Mouse (Mus musculus): ENCODE measurements around the gene Dnmt3b. TPM values are rescaled to one million over a fixed set of nuclear protein-coding genes. Genes with fewer than 3 reads are reported as not detected.
A peak's percentile ranks its signal among the peaks of the same experiment; 100 is the strongest.
"Not testable (repeated sequence)": the region's sequence is repeated elsewhere in the genome, so short reads cannot be mapped to it uniquely, and the experiment has no call there.

Dnmt3b gene
- polyA plus RNA-seq, 1 experiment from 2014 or later, result 17.0 TPM

- H3K4me3 ChIP-seq (replicated peaks), result no peak overlapping the region
- WGBS, result 24% methylated on average over 3 of the region's 3 CpGs
- H3K4me1 ChIP-seq (replicated peaks), result 0 out of 2 replicates have a peak, but pooled peaks cover 4% of the 10 kb centered on the region
- ATAC-seq (ENCODE audit: insufficient number of reproducible peaks, insufficient read depth, low FRiP score, low TSS enrichment, low read depth), result no peak
- H3K9me3 ChIP-seq, result no peaks in the 10 kb centered on the region
- no peak overlapping the region for H3K27ac ChIP-seq
- H3K27me3 ChIP-seq, result peaks cover 6% of the 10 kb centered on the region
- H3K36me3 ChIP-seq, result no peaks in the 10 kb centered on the region
- H3K9ac ChIP-seq (replicated peaks), result no peak overlapping the region
- no peak overlapping the region for H3K4me2 ChIP-seq
Measured at GRCm38 (mm10) chr2:153642496-153642895, 6.8 kb upstream of the Dnmt3b start.

DNA sequence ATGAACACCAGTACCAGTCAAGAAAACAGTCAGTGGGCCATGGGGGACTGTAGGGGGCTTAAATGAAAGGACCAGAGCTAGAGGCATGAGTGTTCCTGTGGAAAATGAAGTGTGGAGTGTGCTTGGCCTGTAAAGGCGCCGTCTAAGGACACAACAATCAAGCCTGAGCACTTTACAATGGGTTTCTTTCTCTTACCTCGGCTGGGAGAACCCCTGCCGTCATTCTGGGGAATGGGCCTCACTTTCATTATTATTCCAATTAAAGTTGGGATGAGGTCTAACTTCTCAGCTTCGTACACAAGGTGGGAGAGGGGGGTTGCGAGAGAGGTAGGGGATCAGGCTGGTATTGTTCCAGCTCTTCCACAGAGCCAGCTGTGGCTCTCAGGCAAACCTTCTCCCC lies 6.3 kb upstream of the Dnmt3b start:
- no peak for ATAC-seq (ENCODE audit: insufficient number of reproducible peaks, insufficient read depth, low FRiP score, low TSS enrichment, low read depth)
- no peak overlapping the region for H3K9ac ChIP-seq (replicated peaks)
- no peaks in the 10 kb centered on the region for H3K9me3 ChIP-seq
- no peaks in the 10 kb centered on the region for H3K36me3 ChIP-seq
- H3K4me3 ChIP-seq (replicated peaks), result no peak overlapping the region
- 0 out of 2 replicates have a peak, but pooled peaks cover 4% of the 10 kb centered on the region for H3K4me1 ChIP-seq (replicated peaks)
- peaks cover 6% of the 10 kb centered on the region for H3K27me3 ChIP-seq
- H3K27ac ChIP-seq, result no peak overlapping the region
- no peak overlapping the region for H3K4me2 ChIP-seq
- 35% methylated on average over 6 of the region's 6 CpGs for WGBS

DNA sequence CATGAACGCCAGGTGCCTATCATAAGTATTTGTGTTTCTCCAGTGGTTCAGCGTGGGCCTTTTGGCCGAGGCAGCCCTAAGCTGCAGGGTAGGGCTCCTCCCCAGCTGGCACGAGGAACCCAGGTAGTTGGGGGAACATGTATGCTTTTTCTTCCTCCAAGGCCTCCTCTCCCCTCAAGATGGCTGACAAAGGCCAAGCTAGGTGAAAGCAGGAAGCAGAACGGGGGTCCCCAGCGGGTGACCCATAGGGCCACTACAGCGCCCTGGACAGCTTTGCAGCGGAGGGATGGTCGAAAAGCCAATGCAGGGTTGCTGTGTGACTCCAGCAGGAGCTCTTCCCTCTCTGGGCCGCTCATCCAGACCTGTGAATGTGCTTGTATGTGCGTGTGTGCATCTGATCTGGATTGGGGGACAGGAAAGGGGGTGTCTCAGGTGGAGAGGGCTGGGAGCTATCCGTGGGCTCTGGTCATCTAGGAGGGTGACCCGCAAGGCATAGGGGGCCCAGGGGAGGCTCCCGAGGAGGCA lies 415 bp upstream of the Dnmt3b start:
- WGBS, result 17% methylated on average over 14 of the region's 14 CpGs
- peak; percentile 6; the same call in 1 of the 2 replicates for ATAC-seq (ENCODE audit: insufficient number of reproducible peaks, insufficient read depth, low FRiP score, low TSS enrichment, low read depth)
- peak overlapping the region; percentile 78; the same call in 1 of the 2 replicates for H3K27ac ChIP-seq

GRCm38 (mm10) chr2:153650014-153650687 lies 901 bp downstream of the Dnmt3b start:
- Histone ChIP-seq H3K9ac (replicated peaks) (peak overlapping the region; percentile 86), H3K4me3 (replicated peaks) (peak overlapping the region; percentile 80), H3K9me3 (no peaks in the 10 kb centered on the region), H3K4me2 (peak overlapping the region; percentile 97), H3K27ac (0 out of 2 replicates have a peak overlapping the region, but pooled peaks have one; percentile 78), H3K27me3 (no peaks in the 10 kb centered on the region; the same call in 1 of the 2 replicates), H3K36me3 (no peaks in the 10 kb centered on the region), H3K4me1 (replicated peaks) (peaks cover 18% of the 10 kb centered on the region)
- 3% methylated on average over 27 of the region's 28 CpGs for WGBS
- ATAC-seq (ENCODE audit: insufficient number of reproducible peaks, insufficient read depth, low FRiP score, low TSS enrichment, low read depth), result peak; percentile 60; the same call in 1 of the 2 replicates

More for the DNA sequence above, 415 bp upstream of the Dnmt3b start:
- H3K4me1 ChIP-seq (replicated peaks), result peaks cover 18% of the 10 kb centered on the region
- H3K9me3 ChIP-seq, result no peaks in the 10 kb centered on the region
- H3K4me2 ChIP-seq, result peak overlapping the region; percentile 97
- no peaks in the 10 kb centered on the region for H3K36me3 ChIP-seq
- no peaks in the 10 kb centered on the region; the same call in 1 of the 2 replicates for H3K27me3 ChIP-seq
- H3K9ac ChIP-seq (replicated peaks), result peak overlapping the region; percentile 86
- peak overlapping the region; percentile 80 for H3K4me3 ChIP-seq (replicated peaks)

DNA sequence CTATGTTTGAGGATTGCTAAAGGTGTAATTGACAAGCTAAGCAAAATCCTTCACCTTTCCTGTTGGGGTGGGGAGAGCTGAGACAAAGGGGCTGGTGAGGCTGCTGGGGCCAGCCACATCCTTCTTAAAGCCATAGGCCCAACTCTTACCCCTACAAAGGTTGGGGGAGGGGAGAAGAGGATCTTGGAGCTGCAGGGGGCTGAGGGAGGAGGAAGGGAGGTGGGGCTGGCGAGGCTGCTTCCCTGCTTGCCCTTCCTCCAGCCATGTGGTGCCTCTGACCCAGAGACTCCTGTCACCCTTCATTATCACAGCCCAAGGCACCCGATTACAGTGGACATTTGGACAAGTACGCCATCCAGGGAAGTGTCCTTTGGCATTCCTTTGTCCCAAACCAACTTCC lies 2.4 kb downstream of the Dnmt3b start:
- no peaks in the 10 kb centered on the region; the same call in 1 of the 2 replicates for H3K27me3 ChIP-seq
- H3K4me3 ChIP-seq (replicated peaks), result no peak overlapping the region
- WGBS, result 46% methylated on average over 3 of the region's 3 CpGs
- H3K9me3 ChIP-seq, result no peaks in the 10 kb centered on the region
- H3K27ac ChIP-seq, result no peak overlapping the region
- ATAC-seq (ENCODE audit: insufficient number of reproducible peaks, insufficient read depth, low FRiP score, low TSS enrichment, low read depth), result no peak
- H3K36me3 ChIP-seq, result 0 out of 2 replicates have a peak, but pooled peaks cover 5% of the 10 kb centered on the region
- no peak overlapping the region for H3K9ac ChIP-seq (replicated peaks)
- H3K4me1 ChIP-seq (replicated peaks), result peaks cover 18% of the 10 kb centered on the region
- H3K4me2 ChIP-seq, result no peak overlapping the region

DNA sequence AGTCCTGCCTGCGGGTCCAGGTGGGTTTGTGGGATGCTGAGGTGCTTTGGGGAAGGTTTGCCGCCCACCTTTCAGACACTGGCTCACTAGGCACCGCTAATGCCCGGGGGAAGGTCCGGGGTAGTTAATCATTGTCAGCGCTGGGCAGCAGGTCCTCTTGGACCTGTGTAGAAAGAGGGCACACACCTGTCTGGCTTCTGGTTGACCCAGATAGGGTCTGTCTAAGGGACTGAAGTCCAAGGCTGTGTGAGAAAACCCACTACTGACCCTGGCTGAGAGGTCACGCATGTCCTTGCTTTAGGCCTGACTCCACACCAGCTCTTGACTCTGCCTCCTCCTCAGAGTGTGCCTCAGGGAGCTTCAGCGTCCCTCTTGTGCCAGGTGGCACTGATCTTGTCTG lies 8.4 kb downstream of the Dnmt3b start:
- not testable (repeated sequence) for H3K4me2 ChIP-seq

GRCm38 (mm10) chr2:153660616-153661015 lies 11.4 kb downstream of the Dnmt3b start:
- Histone ChIP-seq H3K4me1 (replicated peaks) (no peaks in the 10 kb centered on the region), H3K4me3 (replicated peaks) (no peak overlapping the region), H3K4me2 (no peak overlapping the region), H3K27me3 (no peaks in the 10 kb centered on the region), H3K27ac (no peak overlapping the region), H3K9ac (replicated peaks) (no peak overlapping the region), H3K9me3 (no peaks in the 10 kb centered on the region), H3K36me3 (peaks cover 45% of the 10 kb centered on the region)
- WGBS, result 32% methylated on average over 3 of the region's 3 CpGs
- ATAC-seq (ENCODE audit: insufficient number of reproducible peaks, insufficient read depth, low FRiP score, low TSS enrichment, low read depth), result no peak

More for the DNA sequence above, 8.4 kb downstream of the Dnmt3b start:
- not testable (repeated sequence) for H3K4me3 ChIP-seq (replicated peaks); H3K9me3 ChIP-seq; H3K27ac ChIP-seq; H3K4me1 ChIP-seq (replicated peaks); H3K9ac ChIP-seq (replicated peaks); ATAC-seq (ENCODE audit: insufficient number of reproducible peaks, insufficient read depth, low FRiP score, low TSS enrichment, low read depth); H3K27me3 ChIP-seq
- H3K36me3 ChIP-seq, result peaks cover 20% of the 10 kb centered on the region
- WGBS, result 85% methylated on average over 8 of the region's 8 CpGs

DNA sequence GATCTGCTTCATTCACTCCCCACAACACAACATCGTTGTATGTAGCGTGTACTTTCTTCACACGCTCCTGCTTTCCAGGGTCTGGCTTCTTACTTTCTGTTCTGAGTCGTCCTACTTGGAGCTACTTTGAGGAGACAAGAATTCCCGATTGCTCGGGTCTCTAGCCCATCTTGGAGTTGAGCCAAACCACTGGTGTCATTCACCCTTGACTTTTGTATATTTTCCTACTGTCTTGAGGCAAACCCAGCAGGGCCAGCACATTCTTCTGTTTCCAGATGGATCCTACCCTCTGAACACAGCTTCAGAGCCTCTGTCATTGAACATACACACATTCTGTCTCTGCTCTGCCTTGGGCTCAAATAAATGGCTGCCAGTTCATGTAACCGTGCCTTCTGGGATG lies 16.2 kb downstream of the Dnmt3b start:
- Histone ChIP-seq H3K36me3 (peaks cover 65% of the 10 kb centered on the region), H3K27ac (no peak overlapping the region), H3K9ac (replicated peaks) (no peak overlapping the region), H3K27me3 (no peaks in the 10 kb centered on the region), H3K4me3 (replicated peaks) (no peak overlapping the region), H3K9me3 (no peaks in the 10 kb centered on the region), H3K4me1 (replicated peaks) (no peaks in the 10 kb centered on the region), H3K4me2 (no peak overlapping the region)
- no peak for ATAC-seq (ENCODE audit: insufficient number of reproducible peaks, insufficient read depth, low FRiP score, low TSS enrichment, low read depth)
- 92% methylated on average over 7 of the region's 7 CpGs for WGBS

GRCm38 (mm10) chr2:153668754-153669376 lies 19.6 kb downstream of the Dnmt3b start:
- no peak overlapping the region for H3K27ac ChIP-seq
- H3K9me3 ChIP-seq, result no peaks in the 10 kb centered on the region
- H3K36me3 ChIP-seq, result peaks cover 50% of the 10 kb centered on the region
- H3K4me3 ChIP-seq (replicated peaks), result no peak overlapping the region
- no peaks in the 10 kb centered on the region for H3K4me1 ChIP-seq (replicated peaks)
- WGBS, result 71% methylated on average over 7 of the region's 7 CpGs
- ATAC-seq (ENCODE audit: insufficient number of reproducible peaks, insufficient read depth, low FRiP score, low TSS enrichment, low read depth), result no peak
- no peak overlapping the region for H3K9ac ChIP-seq (replicated peaks)
- H3K4me2 ChIP-seq, result no peak overlapping the region
- H3K27me3 ChIP-seq, result no peaks in the 10 kb centered on the region

DNA sequence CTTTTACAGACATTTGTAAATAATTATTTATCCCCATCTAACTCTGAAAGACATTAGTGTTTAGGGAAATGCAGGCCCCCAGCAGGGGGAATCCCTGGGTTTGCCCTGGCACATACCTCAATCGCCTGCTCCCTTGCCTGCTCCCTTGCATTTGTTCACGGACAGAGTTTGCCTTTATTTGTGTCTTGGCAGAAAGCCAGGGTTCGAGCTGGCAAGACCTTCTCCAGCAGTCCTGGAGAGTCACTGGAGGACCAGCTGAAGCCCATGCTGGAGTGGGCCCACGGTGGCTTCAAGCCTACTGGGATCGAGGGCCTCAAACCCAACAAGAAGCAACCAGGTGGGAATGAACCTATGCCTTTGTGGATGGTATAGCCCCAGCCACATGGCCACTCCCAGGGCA lies 20.9 kb downstream of the Dnmt3b start:
- Histone ChIP-seq H3K4me2 (no peak overlapping the region), H3K36me3 (peaks cover 45% of the 10 kb centered on the region), H3K27me3 (no peaks in the 10 kb centered on the region), H3K4me1 (replicated peaks) (no peaks in the 10 kb centered on the region), H3K4me3 (replicated peaks) (no peak overlapping the region), H3K9ac (replicated peaks) (no peak overlapping the region), H3K9me3 (no peaks in the 10 kb centered on the region), H3K27ac (no peak overlapping the region)
- no peak for ATAC-seq (ENCODE audit: insufficient number of reproducible peaks, insufficient read depth, low FRiP score, low TSS enrichment, low read depth)
- WGBS, result 83% methylated on average over 5 of the region's 5 CpGs

- no peak overlapping the region for H3K4me3 ChIP-seq (replicated peaks)
- no peak for ATAC-seq (ENCODE audit: insufficient number of reproducible peaks, insufficient read depth, low FRiP score, low TSS enrichment, low read depth)
- H3K36me3 ChIP-seq, result peaks cover 51% of the 10 kb centered on the region
- no peaks in the 10 kb centered on the region for H3K4me1 ChIP-seq (replicated peaks)
- no peak overlapping the region for H3K4me2 ChIP-seq
- H3K27ac ChIP-seq, result no peak overlapping the region
- H3K9me3 ChIP-seq, result no peaks in the 10 kb centered on the region
- no peak overlapping the region for H3K9ac ChIP-seq (replicated peaks)
- WGBS, result 86% methylated on average over 2 of the region's 2 CpGs
- no peaks in the 10 kb centered on the region for H3K27me3 ChIP-seq
Measured at GRCm38 (mm10) chr2:153672619-153673018, 23.4 kb downstream of the Dnmt3b start.
